Mouse (Mus musculus): Measurements from ENCODE around the gene Hp1bp3. TPM values are rescaled to one million over a fixed set of nuclear protein-coding genes. Genes with fewer than 3 reads are reported as not detected.

Gene Hp1bp3
- 100 to 1,000 TPM; 114 to 115 TPM for total RNA-seq (2023)

DNA sequence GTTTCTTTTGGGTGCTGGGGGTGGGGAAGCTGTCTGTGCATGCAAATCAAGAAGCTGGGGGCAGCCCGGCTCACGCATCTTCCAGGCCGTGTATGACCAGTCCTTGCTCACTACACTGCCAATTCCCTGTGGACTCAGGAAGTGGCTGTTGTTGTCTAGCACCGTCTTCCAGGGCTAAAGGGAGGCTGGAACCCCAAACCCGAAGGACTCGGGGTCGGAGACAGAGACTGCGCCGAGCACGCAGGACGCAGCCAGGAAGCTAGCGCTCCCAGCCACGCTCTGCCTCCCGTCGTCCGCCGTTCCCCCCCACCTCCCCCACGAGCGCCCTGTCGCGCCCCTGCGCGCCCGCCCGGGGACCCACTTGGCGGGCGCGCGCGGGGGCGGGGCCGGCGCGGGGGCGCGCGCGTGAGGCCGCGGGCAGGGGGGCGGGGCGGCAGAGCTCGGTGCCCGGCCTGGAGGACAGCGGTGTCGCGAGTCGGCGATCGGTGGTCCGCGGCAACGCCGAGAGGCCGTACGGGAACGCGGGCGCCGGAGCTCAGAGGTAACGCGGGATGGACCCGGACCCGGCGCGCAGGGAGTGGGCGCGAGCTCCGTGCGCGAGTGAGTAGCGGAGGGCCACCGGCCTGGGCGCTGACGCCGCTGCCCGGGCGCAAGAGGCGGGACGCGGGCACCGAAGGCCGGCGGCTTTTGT is at the start of gene Hp1bp3:
Hp1bp3 (plus strand) TSS at position 97 of the 691 bp plus-strand sequence.

DNA sequence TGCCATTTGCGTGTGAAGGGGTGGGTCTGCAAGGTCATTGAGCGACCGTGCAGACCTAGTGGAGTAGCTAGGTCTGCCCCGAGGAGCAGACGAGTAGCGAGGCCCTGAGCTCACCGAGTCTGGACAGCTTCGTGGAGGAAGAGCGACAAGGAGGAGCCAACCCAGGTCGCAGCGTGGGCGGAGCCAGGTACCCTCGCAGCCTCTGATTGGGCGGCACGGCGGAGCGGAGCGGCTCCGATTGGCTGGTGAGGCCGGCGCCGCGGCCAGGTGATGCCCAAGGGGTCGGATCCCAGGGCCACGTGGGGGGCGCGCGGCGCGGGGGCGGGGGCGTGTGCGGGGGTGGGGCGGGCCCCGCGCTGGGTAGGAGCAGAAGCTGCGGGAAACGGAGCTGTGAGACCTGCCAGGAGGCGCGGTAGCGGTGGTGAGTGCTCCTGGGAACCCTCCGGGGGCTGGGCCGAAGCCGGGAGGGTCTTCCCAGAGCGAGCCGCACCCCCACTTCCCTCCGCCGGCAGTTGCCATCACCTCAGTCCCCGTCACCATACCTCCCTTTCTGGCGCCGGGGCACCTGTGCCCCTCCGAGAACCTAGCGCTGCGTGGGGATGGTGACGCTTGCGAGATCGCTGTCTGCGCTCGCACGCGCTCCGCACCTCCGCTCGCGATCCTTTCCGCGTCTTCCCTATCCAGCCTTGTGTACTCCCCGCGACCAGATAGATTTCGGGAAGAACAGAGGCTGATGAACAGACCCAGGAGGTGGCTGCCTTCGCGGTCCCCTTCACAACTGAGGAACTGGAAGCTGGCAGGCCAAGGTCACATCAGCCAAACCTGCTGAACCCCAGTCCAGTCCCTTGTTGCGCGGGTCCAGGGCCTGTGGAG is 34.2 kb downstream of the Hp1bp3 start, which contains the start of the genes Sh2d5 and Kif17:
Sh2d5 (plus strand) TSS at position 316 of the 873 bp plus-strand sequence.
Kif17 (plus strand) TSS at position 348 of the 873 bp plus-strand sequence.

Other genes starting within 250 kb of the Hp1bp3 start
- gene Eif4g3, start 223.3 kb upstream of the Hp1bp3 start, total RNA-seq (2023), result 100 to 1,000 TPM; 117 to 142 TPM
- 1 to 10 TPM; 3.0 TPM for gene Sh2d5, start 34.1 kb downstream of the Hp1bp3 start, total RNA-seq (2023)
- 1 to 10 TPM; 1.4 to 1.7 TPM for gene Kif17, start 34.1 kb downstream of the Hp1bp3 start, total RNA-seq (2023)
- 10 to 100 TPM; 82.9 to 85.4 TPM for gene Ddost, start 88.4 kb downstream of the Hp1bp3 start, total RNA-seq (2023)
- 10 to 100 TPM; 32.1 to 34.2 TPM for gene Pink1, start 110.0 kb downstream of the Hp1bp3 start, total RNA-seq (2023)
- not detected for gene Cda, start 151.7 kb downstream of the Hp1bp3 start, total RNA-seq (2023)
- gene Fam43b, start 180.2 kb downstream of the Hp1bp3 start, total RNA-seq (2023), result not detected
- gene Mul1, start 218.4 kb downstream of the Hp1bp3 start, total RNA-seq (2023), result 10 to 100 TPM; 20.1 to 30.0 TPM
- under 1 TPM; 0.09 TPM for gene Camk2n1, start 238.0 kb downstream of the Hp1bp3 start, total RNA-seq (2023)